ENCODE assay signal across 15 mouse cellular contexts in genomic region chr2:157744619-157745018, GRCm38 (mm10). TPM values are rescaled to one million over a fixed set of nuclear protein-coding genes. Genes with fewer than 3 reads are reported as not detected.
DNase-seq lines count a peak whose midpoint lies in the region; ATAC-seq lines count a peak whose summit lies in the region.
"Had no signal": no experiment of that assay in that cellular context is flagged by ENCODE, and none has a peak within 500 bp of the region (broad histone marks: within the 10 kb centered on the region; RNA-seq: fewer than 3 reads in every experiment).

No protein-coding gene starts in this region.

- no peaks in the 10 kb centered on the region for H3K4me1 ChIP-seq in forebrain, embryonic 16.5 days (replicated peaks; ENCODE audit: control insufficient read depth, insufficient read depth, low read length)
- H3K4me1 ChIP-seq: embryonic facial prominence, embryonic 13.5 days had no signal

- no peaks in the 10 kb centered on the region for H3K36me3 ChIP-seq in forebrain, embryonic 16.5 days (ENCODE audit: control insufficient read depth, insufficient read depth)
- H3K36me3 ChIP-seq: heart, embryonic 15.5 days; midbrain, embryonic 15.5 days had no signal

- no peaks in the 10 kb centered on the region for H3K9me3 ChIP-seq in forebrain, embryonic 16.5 days (ENCODE audit: control insufficient read depth, low read length)
- H3K9me3 ChIP-seq: embryonic facial prominence, embryonic 13.5 days; heart, embryonic 15.5 days; midbrain, embryonic 15.5 days had no signal

- H3K9ac ChIP-seq in forebrain, embryonic 16.5 days (replicated peaks; ENCODE audit: low read depth, low read length) = no peak overlapping the region
- H3K9ac ChIP-seq: embryonic facial prominence, embryonic 13.5 days; heart, embryonic 15.5 days; hindbrain, embryonic 12.5 days; midbrain, embryonic 15.5 days had no signal

- DNase-seq in kidney, postnatal 14 days = peak; percentile 18
- DNase-seq in kidney, postnatal 25 days = no peak
- DNase-seq in T-cell, adult 2 months (ENCODE audit: low spot score) = peak; percentile 53
- DNase-seq in lung, postnatal 4 days = peak; percentile 31 to 51
- DNase-seq in thymus, postnatal 14 days = peak; percentile 56
- no peak for DNase-seq in frontal cortex, postnatal 36 days (ENCODE audit: low spot score in 2 of 2)
- no peak for DNase-seq in right cerebral cortex, adult 18-20 months
- DNase-seq: cerebellum, adult 11 months; right cerebral cortex, postnatal 4 days had no signal

- no peak overlapping the region for H3K4me3 ChIP-seq in forebrain, embryonic 16.5 days (replicated peaks; ENCODE audit: low read length)
- H3K4me3 ChIP-seq: embryonic facial prominence, embryonic 13.5 days; heart, embryonic 15.5 days; hindbrain, embryonic 12.5 days; midbrain, embryonic 15.5 days had no signal

- no peak overlapping the region for H3K4me2 ChIP-seq in forebrain, embryonic 16.5 days (ENCODE audit: low read length)
- H3K4me2 ChIP-seq: embryonic facial prominence, embryonic 13.5 days; heart, embryonic 15.5 days; hindbrain, embryonic 12.5 days; midbrain, embryonic 15.5 days had no signal

- 84% methylated on average over 7 of the region's 7 CpGs for whole genome bisulfite sequencing in forebrain, embryonic 16.5 days

- H3K27me3 ChIP-seq in forebrain, embryonic 16.5 days (replicated peaks; ENCODE audit: control insufficient read depth, insufficient read depth, low read length) = no peaks in the 10 kb centered on the region
- H3K27me3 ChIP-seq: embryonic facial prominence, embryonic 13.5 days; heart, embryonic 15.5 days; hindbrain, embryonic 12.5 days; midbrain, embryonic 15.5 days had no signal

- no peak for ATAC-seq in forebrain, embryonic 16.5 days
- ATAC-seq: intestine, postnatal 0 days; midbrain, embryonic 15.5 days had no signal

- no peak overlapping the region for H3K27ac ChIP-seq in forebrain, embryonic 16.5 days (ENCODE audit: low read length)
- H3K27ac ChIP-seq: embryonic facial prominence, embryonic 13.5 days; heart, embryonic 15.5 days; hindbrain, embryonic 12.5 days; midbrain, embryonic 15.5 days had no signal

RNA-seq across cellular contexts. Expression of gene Ctnnbl1, which starts 7.4 kb away (rescaled TPM):
- 78.2 and 79.8 TPM in 2 replicates for polyA plus RNA-seq in forebrain, embryonic 16.5 days (2015; fragmentation: Nextera tagmentation; extraction: Ambion mirVana)

Comparison
In these comparisons a context has a peak if more than half of its experiments do, and no peak if none do; other contexts are left out.
1. DNase-seq: peak in kidney, postnatal 14 days (single experiment), T-cell, adult 2 months (single experiment), lung, postnatal 4 days (2 of 2) and thymus, postnatal 14 days (single experiment); none in kidney, postnatal 25 days (0 of 2), frontal cortex, postnatal 36 days (0 of 2) and right cerebral cortex, adult 18-20 months (single experiment).